Mouse (Mus musculus) ES-E14 (cell line): ENCODE results near the gene Nos1ap. TPM values are rescaled to one million over a fixed set of nuclear protein-coding genes. Genes with fewer than 3 reads are reported as not detected.

Experiments used
- DNase-seq: peaks from one replicate; pipeline ENCODE4 v3.0.0-alpha.2; 2013; ENCODE audit warnings: low read depth, low spot score
- H3K27ac ChIP-seq: 2 replicates; pipeline ENCODE4 v1.5.1; 2012; ENCODE audit warnings: low read depth, mild to moderate bottlenecking, low read length, moderate library complexity, mixed read lengths; ENCODE audit not compliant: poor library complexity, insufficient read depth, severe bottlenecking
- H3K36me3 ChIP-seq: 2 replicates; pipeline ENCODE4 v1.6.1; 2012; ENCODE audit warnings: mild to moderate bottlenecking, low read length, moderate library complexity, mixed read lengths; ENCODE audit not compliant: control insufficient read depth, poor library complexity, insufficient read depth, severe bottlenecking
- H3K4me1 ChIP-seq, 2 experiments: fragments of 150-350 bp in 1 of 2; sonication (generic) in 1 of 2; 2 replicates each; pipeline ENCODE4 v1.6.1; 2012; ENCODE audit warnings: low read length in 2 of 2, mild to moderate bottlenecking in 1 of 2, mixed read lengths in 1 of 2; ENCODE audit not compliant: control insufficient read depth in 2 of 2, insufficient read depth in 2 of 2, poor library complexity in 1 of 2
- H3K4me3 ChIP-seq, 2 experiments: fragments of 150-350 bp in 1 of 2; sonication (generic) in 1 of 2; 2 replicates each; pipeline ENCODE4 v1.5.1; 2012; ENCODE audit warnings: low read length in 2 of 2, low read depth in 1 of 2, mild to moderate bottlenecking in 1 of 2, mixed read lengths in 1 of 2; ENCODE audit not compliant: insufficient read depth in 1 of 2, poor library complexity in 1 of 2, severe bottlenecking in 1 of 2
- H3K9ac ChIP-seq: 2 replicates; pipeline ENCODE4 v1.6.1; 2012; ENCODE audit warnings: low read depth, mild to moderate bottlenecking, low read length, mixed read lengths; ENCODE audit not compliant: poor library complexity, insufficient read depth, severe bottlenecking
- H3K9me3 ChIP-seq: fragments of 150-350 bp; sonication (generic); 2 replicates; pipeline ENCODE4 v1.6.1; 2012; ENCODE audit warnings: low read depth, mild to moderate bottlenecking, low read length; ENCODE audit not compliant: control insufficient read depth, insufficient read depth
- CHD2 ChIP-seq: IDR thresholded peaks from 2 replicates; pipeline ENCODE4 v1.6.1; 2014; ENCODE audit warnings: mild to moderate bottlenecking, low read depth, low read length, inconsistent platforms
- HCFC1 ChIP-seq: IDR thresholded peaks from 2 replicates; pipeline ENCODE4 v1.6.1; 2012; ENCODE audit warnings: low read length, inconsistent platforms, borderline replicate concordance; ENCODE audit not compliant: insufficient read depth
- MAFK ChIP-seq: IDR thresholded peaks from 2 replicates; pipeline ENCODE4 v1.6.1; 2014; ENCODE audit warnings: mild to moderate bottlenecking, low read depth, low read length, inconsistent platforms; ENCODE audit not compliant: insufficient read depth
- ZC3H11A ChIP-seq: IDR thresholded peaks from 2 replicates; pipeline ENCODE4 v1.6.1; 2012; ENCODE audit warnings: low read depth, mild to moderate bottlenecking, inconsistent platforms, low read length, borderline replicate concordance
- ZNF384 ChIP-seq: IDR thresholded peaks from 2 replicates; pipeline ENCODE4 v1.6.1; 2012; ENCODE audit warnings: low read depth, low read length, inconsistent platforms
- in situ Hi-C, 2 experiments: fragments of 600-800 bp; cut with MboI; formaldehyde crosslinking; loops; one replicate each; pipeline ENCODE4 v1.15.1; 2025; ENCODE audit warnings: low sequenced_read_pairs in 2 of 2, inconsistent platforms in 1 of 2; ENCODE audit not compliant: unreplicated experiment in 2 of 2
- total RNA-seq: library from RNA; depleted of rRNA; stranded (reverse); fragments of 300-350 nt; gene quantifications from 2 replicates; pipeline ENCODE4 v1.2.3, GENCODE M21; 2012

The Nos1ap gene
- total RNA-seq, 1 experiment, result 0.49 TPM

DNA sequence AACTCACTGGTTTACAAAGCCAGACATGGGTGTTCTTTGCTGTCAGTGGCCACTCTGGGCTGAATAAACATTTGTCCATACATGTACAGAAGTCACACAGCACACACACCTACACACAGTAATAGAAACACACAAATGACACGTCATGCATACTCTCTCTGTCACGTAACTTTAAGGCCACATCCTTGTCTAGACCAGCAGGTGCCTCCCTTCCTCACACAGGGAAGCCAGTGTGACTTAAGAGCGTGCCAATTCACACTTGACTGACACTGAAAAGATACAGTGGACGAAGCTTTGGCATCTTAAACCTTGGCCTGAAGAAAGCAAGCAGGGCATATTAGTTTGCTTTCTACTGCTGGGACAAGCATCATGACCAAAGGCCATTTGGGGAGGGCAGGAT, 256.9 kb downstream of the Nos1ap start:
- in situ Hi-C loops, result no loop called here
- H3K4me3 ChIP-seq, result no peak overlapping the region
- no peak overlapping the region for H3K27ac ChIP-seq
- H3K9me3 ChIP-seq, result no peaks in the 10 kb centered on the region
- H3K4me1 ChIP-seq, result no peaks in the 10 kb centered on the region
- H3K36me3 ChIP-seq, result no peaks in the 10 kb centered on the region
- no peak for DNase-seq
- TF ChIP-seq HCFC1 (no peak), ZNF384 (no peak), ZC3H11A (no peak)
- H3K9ac ChIP-seq, result no peak overlapping the region

DNA sequence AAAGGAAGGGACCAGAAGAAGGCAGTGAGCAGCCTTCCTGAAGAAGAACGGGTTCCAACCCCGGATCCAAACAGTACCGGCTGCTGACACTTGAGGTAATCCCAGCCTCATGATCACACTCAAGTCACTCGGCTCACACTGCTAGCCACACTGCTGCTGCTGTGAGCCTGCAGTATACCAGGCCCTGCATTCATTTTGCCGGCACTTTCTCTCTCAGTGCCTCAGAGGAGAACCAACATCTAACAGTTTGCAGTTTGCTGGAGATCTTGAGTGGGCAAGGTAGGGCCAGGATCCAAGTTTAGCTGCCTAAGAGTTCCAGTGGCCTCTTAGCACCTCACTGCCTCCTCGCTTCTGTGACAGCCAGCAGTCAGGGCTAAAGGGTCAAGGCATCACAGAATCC, 257.7 kb downstream of the Nos1ap start:
- in situ Hi-C loops, result no loop called here
- TF ChIP-seq ZNF384, result no peak
- no peak for TF ChIP-seq HCFC1
- no peak for TF ChIP-seq MAFK
- no peak for TF ChIP-seq CHD2
- TF ChIP-seq ZC3H11A, result no peak
- Histone ChIP-seq H3K27ac (no peak overlapping the region), H3K9ac (no peak overlapping the region), H3K4me3 (no peak overlapping the region), H3K9me3 (no peaks in the 10 kb centered on the region), H3K4me1 (no peaks in the 10 kb centered on the region), H3K36me3 (no peaks in the 10 kb centered on the region)
- no peak for DNase-seq

DNA sequence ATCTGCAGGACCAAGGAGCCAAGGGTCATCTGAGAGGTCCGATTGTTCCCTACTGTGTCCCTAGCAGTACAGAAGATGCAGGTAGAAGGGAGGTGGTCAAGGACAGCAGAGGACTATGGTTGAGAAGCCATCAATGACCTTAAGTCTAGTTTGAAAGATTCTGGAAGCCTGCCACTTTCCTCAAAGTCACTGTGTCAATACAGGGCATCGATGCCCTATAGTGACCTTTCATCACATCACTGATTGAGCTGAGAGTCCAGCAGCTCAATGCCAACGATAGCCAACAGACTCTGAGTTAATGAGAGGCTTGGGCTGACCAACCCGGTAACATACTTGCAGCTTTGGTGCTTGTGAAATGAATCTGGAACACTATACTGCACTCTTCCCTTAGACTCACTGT, 264.4 kb downstream of the Nos1ap start:
- H3K9ac ChIP-seq, result no peak overlapping the region
- no peak for DNase-seq
- no peaks in the 10 kb centered on the region for H3K4me1 ChIP-seq
- H3K4me3 ChIP-seq, result no peak overlapping the region
- no peak overlapping the region for H3K27ac ChIP-seq
- no peaks in the 10 kb centered on the region for H3K36me3 ChIP-seq
- in situ Hi-C loops, result no loop called here
- no peak for TF ChIP-seq HCFC1
- TF ChIP-seq ZNF384, result no peak
- H3K9me3 ChIP-seq, result no peaks in the 10 kb centered on the region

DNA sequence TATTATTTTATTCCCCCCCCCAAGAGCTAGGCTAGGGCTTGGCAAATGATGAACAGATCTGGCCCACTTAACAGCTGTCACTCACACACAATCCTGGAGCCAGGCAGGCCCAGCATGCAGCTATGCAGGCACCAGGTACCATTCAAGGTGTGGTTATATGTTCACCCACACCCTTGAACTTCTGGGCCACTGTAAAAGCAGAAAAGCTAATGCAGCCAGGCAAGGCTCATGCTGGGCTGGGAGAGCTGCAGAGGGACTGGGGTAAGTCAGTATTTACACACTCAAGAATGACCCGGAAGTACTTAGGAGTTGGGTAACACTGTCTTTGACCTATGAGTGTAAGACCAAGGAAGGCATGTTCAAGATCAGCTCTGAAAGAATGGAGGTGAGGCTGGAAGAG, 265.3 kb downstream of the Nos1ap start:
- Histone ChIP-seq H3K4me3 (no peak overlapping the region), H3K9ac (no peak overlapping the region), H3K4me1 (no peaks in the 10 kb centered on the region), H3K27ac (no peak overlapping the region), H3K9me3 (no peaks in the 10 kb centered on the region), H3K36me3 (no peaks in the 10 kb centered on the region)
- no peak for TF ChIP-seq CHD2
- no peak for TF ChIP-seq ZNF384
- no peak for TF ChIP-seq MAFK
- no peak for TF ChIP-seq HCFC1
- no peak for TF ChIP-seq ZC3H11A
- in situ Hi-C loops, result no loop called here
- DNase-seq, result no peak

DNA sequence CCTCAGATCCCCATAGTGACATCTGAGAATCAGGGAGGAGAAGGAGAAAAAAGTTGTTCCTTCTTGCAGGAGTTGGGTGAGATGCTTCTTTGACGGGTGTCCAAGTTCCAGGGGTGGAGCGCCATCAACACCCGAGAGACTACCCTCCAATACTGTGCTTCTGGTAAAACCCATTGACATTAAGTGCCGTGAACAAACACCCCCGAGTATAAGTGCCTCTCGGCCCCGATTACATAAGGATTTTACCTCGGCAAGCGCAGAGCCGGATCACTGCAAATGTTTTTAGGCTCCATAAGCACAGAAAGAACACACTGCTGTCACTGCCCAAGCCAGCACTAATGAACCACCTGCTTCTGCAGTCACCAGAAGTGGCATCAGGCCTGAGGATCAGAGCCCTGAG, 266.7 kb downstream of the Nos1ap start:
- TF ChIP-seq MAFK (no peak), HCFC1 (no peak), CHD2 (no peak), ZC3H11A (no peak), ZNF384 (no peak)

More for the DNA sequence above, 266.7 kb downstream of the Nos1ap start:
- H3K4me3 ChIP-seq, result no peak overlapping the region
- H3K4me1 ChIP-seq, result no peaks in the 10 kb centered on the region
- no peak for DNase-seq
- in situ Hi-C loops, result no loop called here
- no peak overlapping the region for H3K27ac ChIP-seq
- no peaks in the 10 kb centered on the region for H3K36me3 ChIP-seq
- H3K9ac ChIP-seq, result no peak overlapping the region
- no peaks in the 10 kb centered on the region for H3K9me3 ChIP-seq
